Mouse (Mus musculus): ENCODE results near the gene Dock2.

DNA sequence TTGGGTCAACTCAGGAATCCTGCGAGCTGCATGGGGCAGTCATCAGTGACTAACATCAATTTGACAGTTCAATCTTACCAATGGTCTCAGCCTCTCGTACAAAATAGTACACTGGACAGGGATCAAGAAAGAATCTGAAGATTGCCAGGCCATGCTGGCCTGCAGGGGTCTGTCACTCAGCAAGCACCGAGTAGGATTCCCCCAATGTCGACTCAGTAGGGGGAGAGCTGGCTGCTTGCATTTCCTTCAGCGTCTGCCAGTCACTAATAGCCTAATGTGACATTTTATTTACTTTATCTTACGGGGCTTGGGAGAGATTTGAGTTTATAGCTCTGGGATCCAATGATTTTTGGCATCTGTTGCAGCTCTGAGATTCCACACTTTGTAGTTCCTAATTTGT lies 540.7 kb downstream of the Dock2 start:
- TF ChIP-seq CTCF (IDR thresholded peaks at IDR 0.05; ENCODE audit: low read depth, low read length) (no peak), EP300 (IDR thresholded peaks at IDR 0.05; ENCODE audit: insufficient read depth, low read depth, low read length) (no peak), POLR2A (IDR thresholded peaks at IDR 0.05; ENCODE audit: insufficient read depth, low read length) (no peak)
